Mouse (Mus musculus) myocyte (in vitro differentiated cells): ENCODE data around the gene P2rx2. TPM values are rescaled to one million over a fixed set of nuclear protein-coding genes. Genes with fewer than 3 reads are reported as not detected.

Experiments used
- H3K27me3 ChIP-seq: one replicate; pipeline ENCODE4 v1.6.1; 2011; ENCODE audit not compliant: control insufficient read depth, insufficient read depth, insufficient read length
- H3K36me3 ChIP-seq: one replicate; pipeline ENCODE4 v1.6.1; 2011; ENCODE audit not compliant: control insufficient read depth, insufficient read depth
- H3K4me2 ChIP-seq: one replicate; pipeline ENCODE4 v1.6.1; 2011; ENCODE audit warnings: low read depth, control low read depth
- H3K4me3 ChIP-seq: one replicate; pipeline ENCODE4 v1.5.1; 2011; ENCODE audit warnings: mild to moderate bottlenecking, control low read depth, moderate library complexity
- H3K79me2 ChIP-seq: one replicate; pipeline ENCODE4 v1.6.1; 2011; ENCODE audit not compliant: control insufficient read depth, insufficient read depth
- H3ac ChIP-seq: one replicate; pipeline ENCODE4 v1.6.1; 2011; ENCODE audit not compliant: control insufficient read depth, insufficient read length
- CEBPB ChIP-seq: IDR thresholded peaks from 2 replicates; pipeline ENCODE4 v1.6.1; 2011; ENCODE audit warnings: mild to moderate bottlenecking, moderate library complexity; ENCODE audit not compliant: poor library complexity, insufficient read depth, severe bottlenecking
- E2F4 ChIP-seq: IDR thresholded peaks from one replicate; pipeline ENCODE4 v1.6.1; 2011; ENCODE audit warnings: mild to moderate bottlenecking, control low read depth, moderate library complexity; ENCODE audit not compliant: insufficient read depth
- MAX ChIP-seq: IDR thresholded peaks from one replicate; pipeline ENCODE4 v1.6.1; 2011; ENCODE audit warnings: low read depth, mild to moderate bottlenecking, control low read depth
- MYOD1 ChIP-seq, 3 experiments: IDR thresholded peaks; one replicate each; pipeline ENCODE4 v1.6.1; 2011; ENCODE audit warnings: control low read depth in 2 of 3, low read depth in 2 of 3, mild to moderate bottlenecking in 2 of 3, moderate library complexity in 1 of 3; ENCODE audit not compliant: insufficient read length in 2 of 3, control insufficient read depth in 1 of 3
- MYOG ChIP-seq, 3 experiments: IDR thresholded peaks; one replicate each; pipeline ENCODE4 v1.6.1; 2011; ENCODE audit warnings: control low read depth in 2 of 3, low read depth in 2 of 3, mild to moderate bottlenecking in 2 of 3; ENCODE audit not compliant: insufficient read length in 2 of 3, control insufficient read depth in 1 of 3, insufficient read depth in 1 of 3
- POLR2A ChIP-seq: IDR thresholded peaks from one replicate; pipeline ENCODE4 v1.6.1; 2011; ENCODE audit warnings: low read depth, mild to moderate bottlenecking, control low read depth, moderate library complexity; ENCODE audit not compliant: insufficient read length
- POLR2AphosphoS2 ChIP-seq: IDR thresholded peaks from one replicate; pipeline ENCODE4 v1.6.1; 2011; ENCODE audit warnings: low read depth, control low read depth; ENCODE audit not compliant: insufficient read length
- REST ChIP-seq: IDR thresholded peaks from one replicate; pipeline ENCODE4 v1.6.1; 2011; ENCODE audit warnings: mild to moderate bottlenecking, control low read depth, moderate library complexity; ENCODE audit not compliant: insufficient read depth, insufficient read length
- SRF ChIP-seq: IDR thresholded peaks from one replicate; pipeline ENCODE4 v1.6.1; 2011; ENCODE audit warnings: low read depth; ENCODE audit not compliant: control insufficient read depth, insufficient read length
- TCF12 ChIP-seq: IDR thresholded peaks from one replicate; pipeline ENCODE4 v1.6.1; 2011; ENCODE audit warnings: mild to moderate bottlenecking, control low read depth; ENCODE audit not compliant: poor library complexity, insufficient read depth, severe bottlenecking
- TCF3 ChIP-seq: IDR thresholded peaks from one replicate; pipeline ENCODE4 v1.6.1; 2011; ENCODE audit warnings: low read depth, control low read depth; ENCODE audit not compliant: insufficient read length
- USF1 ChIP-seq: IDR thresholded peaks from one replicate; pipeline ENCODE4 v1.6.1; 2011; ENCODE audit warnings: low read depth, mild to moderate bottlenecking, control low read depth, moderate library complexity
- polyA plus RNA-seq: library from polyadenylated mRNA; unstranded; fragments of >200 nt; fragmentation: generic; extraction: Trizol; gene quantifications from one replicate; pipeline ENCODE4 v1.2.1, GENCODE M21; 2012; ENCODE audit warnings: missing spikeins

The P2rx2 gene
- polyA plus RNA-seq, 1 experiment = 0.04 TPM

- Histone ChIP-seq H3K36me3 (no peaks in the 10 kb centered on the region), H3K27me3 (no peaks in the 10 kb centered on the region), H3K79me2 (no peaks in the 10 kb centered on the region), H3ac (no peak overlapping the region), H3K4me3 (no peak overlapping the region), H3K4me2 (no peak overlapping the region)
- TF ChIP-seq E2F4 = no peak
- TF ChIP-seq REST = no peak
- TF ChIP-seq POLR2AphosphoS2 = no peak
Observed at GRCm38 (mm10) chr5:110376802-110377433, 33.9 kb upstream of the P2rx2 start.

DNA sequence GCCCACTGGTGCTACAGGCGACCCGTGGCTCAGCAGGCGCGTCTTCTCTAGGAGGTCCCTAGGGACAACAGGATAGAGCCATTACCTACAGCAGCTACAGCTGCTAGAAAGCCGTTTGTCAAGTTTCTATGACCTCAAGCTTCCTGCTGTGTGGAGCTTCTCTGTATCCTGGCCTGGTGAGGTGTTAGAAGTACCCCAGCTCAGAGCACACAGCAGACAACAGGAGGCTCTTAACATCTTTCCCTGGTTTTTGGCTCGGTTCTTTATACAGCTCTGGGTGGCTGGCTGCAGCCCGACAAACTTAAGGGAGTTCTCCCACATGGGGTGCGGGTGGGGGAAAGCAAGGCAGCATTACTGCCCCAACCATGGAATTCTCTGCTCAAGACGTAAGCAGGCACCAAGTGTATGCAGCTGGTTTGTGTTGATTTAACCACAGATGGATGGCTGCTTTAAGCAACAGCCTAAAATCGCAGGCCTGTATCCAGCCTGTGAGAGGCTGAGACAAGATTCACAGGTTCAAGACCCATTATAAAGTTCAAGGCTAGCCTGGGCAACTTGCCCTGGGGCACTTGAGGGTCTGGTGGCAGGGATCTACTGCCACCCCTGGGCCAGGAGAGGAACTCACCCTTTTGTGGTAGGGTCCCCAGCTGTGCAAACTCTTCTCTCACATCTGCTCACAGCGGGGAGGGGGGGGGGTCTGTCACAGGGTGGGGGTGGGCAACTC, 21.0 kb upstream of the P2rx2 start:
- Histone ChIP-seq H3K36me3 (peaks cover 7% of the 10 kb centered on the region), H3K4me2 (no peak overlapping the region), H3K79me2 (no peaks in the 10 kb centered on the region), H3K4me3 (no peak overlapping the region), H3K27me3 (no peaks in the 10 kb centered on the region), H3ac (no peak overlapping the region)
- TF ChIP-seq POLR2AphosphoS2 (no peak), CEBPB (no peak), E2F4 (no peak), REST (no peak), MYOD1 (IDR thresholded peaks at IDR 0.05; ENCODE audit: control insufficient read depth in 1 of 3, insufficient read length in 2 of 3, low read depth in 2 of 3) (no peak)

DNA sequence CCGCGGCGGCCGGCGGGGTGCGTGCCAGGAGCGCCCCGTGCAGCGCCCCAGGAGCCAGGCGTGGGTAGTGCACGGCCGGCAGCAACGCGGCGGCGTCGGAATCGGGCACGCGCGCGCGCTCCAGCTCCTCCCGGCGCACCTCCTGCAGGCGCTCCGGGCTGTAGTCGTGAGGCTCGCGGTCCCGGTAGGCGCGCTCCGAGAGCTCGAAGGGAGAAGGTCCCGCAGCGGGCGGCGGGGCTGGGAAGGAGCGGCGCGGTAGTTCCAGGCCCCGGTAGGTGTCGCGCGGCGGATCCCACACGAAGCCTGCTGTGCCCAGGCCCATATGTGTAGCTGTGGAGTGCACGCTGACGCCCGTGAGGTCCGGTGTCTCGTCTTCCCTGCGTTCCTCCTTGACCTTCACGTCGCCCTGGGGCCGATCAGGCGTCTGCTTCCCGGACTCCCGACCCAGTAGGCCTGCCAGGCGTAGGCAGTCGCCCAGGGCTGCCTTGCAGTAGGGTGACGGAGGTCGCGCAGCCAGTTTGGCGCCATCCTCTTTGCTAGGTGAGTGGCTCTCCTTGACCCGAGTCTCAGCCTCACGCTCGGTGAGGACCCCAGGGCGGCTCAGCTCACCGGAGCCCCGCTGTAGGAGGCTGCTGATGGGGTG, 20.3 kb upstream of the P2rx2 start:
- H3K27me3 ChIP-seq = no peaks in the 10 kb centered on the region
- peaks cover 7% of the 10 kb centered on the region for H3K36me3 ChIP-seq
- no peak overlapping the region for H3K4me3 ChIP-seq
- TF ChIP-seq MAX (no peak), USF1 (no peak), E2F4 (no peak), REST (no peak), TCF3 (no peak), CEBPB (no peak), SRF (no peak), TCF12 (no peak)
- H3ac ChIP-seq = no peak overlapping the region
- H3K4me2 ChIP-seq = no peak overlapping the region
- H3K79me2 ChIP-seq = no peaks in the 10 kb centered on the region

GRCm38 (mm10) chr5:110362813-110363178, 19.8 kb upstream of the P2rx2 start:
- Histone ChIP-seq H3K36me3 (peaks cover 7% of the 10 kb centered on the region), H3K79me2 (no peaks in the 10 kb centered on the region)

DNA sequence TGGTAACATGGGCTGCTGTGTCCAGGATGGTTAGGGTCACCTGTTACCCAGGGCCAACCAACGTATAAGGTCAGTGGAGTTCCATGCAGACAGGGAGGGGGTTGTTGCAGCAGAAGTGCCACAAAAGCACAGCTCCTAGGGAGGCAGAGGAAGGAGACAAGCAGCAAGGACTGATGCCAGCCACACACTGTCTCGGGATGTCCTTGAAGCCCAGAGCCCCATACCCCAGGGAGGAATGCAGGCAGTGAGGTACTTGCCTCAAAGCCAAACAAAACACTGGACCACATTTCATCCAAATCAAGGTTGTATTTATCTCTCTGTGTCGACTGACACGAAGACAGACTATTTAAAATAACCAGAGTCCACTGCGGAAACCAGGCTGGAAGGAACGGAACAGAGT, 18.5 kb upstream of the P2rx2 start:
- H3ac ChIP-seq = no peak overlapping the region
- H3K4me2 ChIP-seq = no peak overlapping the region
- TF ChIP-seq SRF = no peak
- TF ChIP-seq CEBPB = no peak
- no peak for TF ChIP-seq TCF12
- TF ChIP-seq E2F4 = no peak
- no peak for TF ChIP-seq TCF3
- no peak for TF ChIP-seq MAX
- TF ChIP-seq POLR2AphosphoS2 = no peak
- TF ChIP-seq MYOD1 (IDR thresholded peaks at IDR 0.05; ENCODE audit: control insufficient read depth in 1 of 3, insufficient read length in 2 of 3, low read depth in 2 of 3) = no peak
- no peak for TF ChIP-seq MYOG (IDR thresholded peaks at IDR 0.05; ENCODE audit: control insufficient read depth in 1 of 3, insufficient read depth in 1 of 3, insufficient read length in 2 of 3, low read depth in 2 of 3)
- no peak for TF ChIP-seq USF1
- TF ChIP-seq POLR2A = no peak
- no peak for TF ChIP-seq REST

More at GRCm38 (mm10) chr5:110362813-110363178, 19.8 kb upstream of the P2rx2 start:
- no peak overlapping the region for H3K4me2 ChIP-seq
- no peak overlapping the region for H3K4me3 ChIP-seq
- TF ChIP-seq MYOG (IDR thresholded peaks at IDR 0.05; ENCODE audit: control insufficient read depth in 1 of 3, insufficient read depth in 1 of 3, insufficient read length in 2 of 3, low read depth in 2 of 3) = no peak
- TF ChIP-seq E2F4 = no peak
- no peak for TF ChIP-seq CEBPB
- TF ChIP-seq REST = no peak
- TF ChIP-seq MYOD1 (IDR thresholded peaks at IDR 0.05; ENCODE audit: control insufficient read depth in 1 of 3, insufficient read length in 2 of 3, low read depth in 2 of 3) = no peak
- no peak for TF ChIP-seq SRF
- H3ac ChIP-seq = no peak overlapping the region
- H3K27me3 ChIP-seq = no peaks in the 10 kb centered on the region

More for the DNA sequence above, 18.5 kb upstream of the P2rx2 start:
- no peak overlapping the region for H3K4me3 ChIP-seq
- H3K27me3 ChIP-seq = no peaks in the 10 kb centered on the region
- no peaks in the 10 kb centered on the region for H3K79me2 ChIP-seq
- H3K36me3 ChIP-seq = no peaks in the 10 kb centered on the region
